Mouse (Mus musculus): ENCODE measurements at regions not wholly inside any gene's neighbourhood (a gene's known extent, or its start where the extent isn't known, plus 50 kb on each side); places are given as distances from the start of the nearest gene placed in this dataset.
"Not testable (repeated sequence)": the region's sequence is repeated elsewhere in the genome, so short reads cannot be mapped to it uniquely, and the experiment has no call there.

DNA sequence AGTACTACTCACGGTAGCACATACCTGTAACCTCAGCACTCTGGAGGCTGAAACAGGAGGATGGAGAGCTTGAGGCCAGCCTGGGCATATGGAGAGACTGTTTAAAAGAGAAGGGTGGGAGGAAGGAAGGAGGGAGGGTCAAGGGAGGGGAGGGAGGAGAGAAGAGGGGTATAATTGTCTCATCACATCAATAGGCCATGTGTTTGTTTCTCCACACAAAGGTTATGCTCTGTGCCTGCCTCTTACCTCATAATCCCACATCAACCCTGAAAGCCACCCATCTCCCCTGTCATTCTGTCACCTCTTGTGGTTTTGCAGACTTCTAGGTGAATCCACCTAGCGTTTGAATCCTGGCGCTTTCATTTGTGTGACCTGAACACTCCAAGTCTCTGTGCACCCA lies 210.3 kb downstream of the Trim29 start:
- no peak for DNase-seq

DNA sequence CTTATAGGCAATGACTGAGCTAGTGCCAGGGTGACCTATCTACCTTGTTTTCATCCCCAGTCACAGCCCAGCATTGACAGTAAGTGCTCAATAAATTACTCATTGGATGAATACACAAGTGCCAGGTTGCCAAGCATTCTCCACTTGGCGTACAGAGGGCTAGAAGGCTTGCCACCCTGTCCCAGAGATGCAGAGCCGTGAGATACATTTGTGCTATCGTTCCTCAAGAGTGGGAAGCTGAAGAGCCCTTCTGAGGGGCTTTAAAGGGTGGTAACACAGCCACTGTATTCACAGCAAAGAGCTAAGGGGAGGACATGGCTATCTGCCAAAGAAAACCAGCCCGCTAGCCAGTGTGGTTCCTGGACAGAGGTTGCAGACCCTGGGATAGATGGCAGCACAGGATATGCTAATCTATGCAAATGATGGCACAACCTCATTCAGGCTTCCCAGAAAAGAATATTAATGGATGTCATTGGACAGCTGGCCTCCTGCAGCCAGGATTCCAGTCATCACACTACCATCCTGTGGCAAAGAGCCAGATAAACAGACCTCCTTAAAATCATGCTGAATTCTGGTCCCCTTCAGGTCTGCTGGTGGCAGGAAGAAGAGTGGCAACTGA lies 214.4 kb downstream of the Trim29 start:
- no peak for DNase-seq

DNA sequence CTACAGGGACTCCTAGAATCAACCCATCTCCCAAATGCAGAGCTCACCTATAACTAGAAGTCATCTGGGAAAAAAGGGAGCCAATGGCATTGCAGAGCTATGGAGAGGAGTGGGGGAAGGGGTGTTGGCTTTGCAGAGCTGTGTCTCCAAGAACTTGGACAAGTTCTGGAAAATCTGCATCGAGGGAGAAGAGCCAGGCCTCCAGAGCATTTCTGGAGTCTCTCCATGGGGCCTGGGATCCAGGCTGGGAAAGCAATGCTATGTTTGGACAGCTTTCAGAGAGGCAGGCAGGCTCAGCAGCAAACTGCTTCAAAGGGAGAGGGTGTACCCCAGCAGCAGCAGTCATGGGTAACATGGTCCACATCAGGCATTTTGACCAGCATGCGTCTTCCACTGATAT lies 211.6 kb upstream of the Nectin1 start:
- no peak for DNase-seq

DNA sequence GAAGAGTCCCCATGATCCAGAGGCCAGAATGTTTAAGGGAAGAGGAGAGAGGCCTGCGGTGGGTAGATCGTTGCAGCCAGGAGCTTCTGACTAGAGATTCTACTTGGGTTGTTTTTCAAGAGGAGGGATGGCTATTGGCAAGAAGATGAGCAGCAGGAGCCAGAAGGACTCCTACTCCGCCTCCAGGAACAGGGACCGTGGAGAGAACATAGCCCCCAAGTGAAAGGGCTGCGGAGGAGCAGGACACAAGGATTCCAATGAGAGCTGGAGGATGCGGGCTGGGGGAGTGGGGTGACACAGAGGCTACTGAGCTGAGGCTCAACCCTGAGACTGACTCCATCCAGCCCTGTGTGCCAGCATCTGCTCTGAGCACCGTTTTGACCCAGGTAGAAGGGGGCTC lies 207.8 kb upstream of the Nectin1 start:
- DNase-seq, result no peak

DNA sequence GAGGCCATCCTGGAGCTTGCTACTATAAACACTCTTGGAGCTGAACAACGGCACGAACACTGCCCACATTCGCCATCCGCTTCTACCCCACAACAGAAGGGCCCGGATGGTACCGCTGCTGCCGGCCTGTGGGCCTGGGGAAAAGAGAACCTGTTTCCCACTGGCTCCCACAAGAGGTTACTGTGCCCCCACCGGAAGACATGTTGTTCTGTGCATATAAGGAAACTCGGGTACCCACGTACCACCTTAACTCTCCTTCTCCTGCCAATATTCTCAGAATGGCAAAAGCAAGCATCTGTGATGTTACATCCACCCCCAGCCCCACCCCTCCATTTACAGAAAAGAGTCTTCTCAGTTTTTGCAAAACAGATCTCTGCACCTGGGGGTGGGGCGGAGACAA lies 206.7 kb upstream of the Nectin1 start:
- DNase-seq, result no peak

DNA sequence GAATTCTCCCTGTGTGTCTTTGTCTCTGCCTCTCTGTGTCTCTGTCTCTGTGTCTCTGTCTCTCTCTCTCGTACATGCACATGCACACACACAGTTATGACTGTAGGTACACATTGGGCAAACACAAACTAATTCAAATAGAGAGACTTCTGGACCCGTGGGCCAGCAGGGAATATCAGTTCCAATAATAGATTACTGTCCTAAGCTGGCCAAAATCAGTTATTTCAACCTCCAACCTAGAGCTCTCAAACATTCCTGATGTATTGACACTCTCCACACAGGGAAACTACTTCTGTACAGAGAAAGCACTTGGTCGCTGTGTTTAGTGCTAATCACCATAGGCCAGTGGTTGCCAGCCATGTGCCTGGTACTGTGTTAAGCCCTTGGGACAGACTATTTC lies 203.7 kb upstream of the Nectin1 start:
- DNase-seq, result no peak

DNA sequence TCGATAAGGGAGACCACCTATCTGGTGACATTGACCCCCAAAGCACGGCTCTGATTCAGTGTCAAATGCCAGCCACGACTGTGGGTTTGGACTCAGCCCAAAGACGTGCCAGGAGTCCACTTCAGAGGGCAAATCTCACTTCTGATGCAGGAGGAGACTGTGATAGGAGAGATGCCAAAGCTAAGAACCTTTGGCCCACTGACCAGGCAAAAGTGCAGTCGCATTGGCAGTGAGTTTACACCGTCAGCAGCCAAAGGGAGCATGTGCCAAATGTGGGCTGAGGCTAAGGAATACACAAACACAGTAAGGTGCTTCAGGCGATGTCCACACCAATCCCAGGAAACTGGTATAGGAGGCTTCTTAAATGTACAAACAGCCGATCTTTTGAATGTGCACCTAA lies 202.6 kb upstream of the Nectin1 start:
- DNase-seq, result no peak

DNA sequence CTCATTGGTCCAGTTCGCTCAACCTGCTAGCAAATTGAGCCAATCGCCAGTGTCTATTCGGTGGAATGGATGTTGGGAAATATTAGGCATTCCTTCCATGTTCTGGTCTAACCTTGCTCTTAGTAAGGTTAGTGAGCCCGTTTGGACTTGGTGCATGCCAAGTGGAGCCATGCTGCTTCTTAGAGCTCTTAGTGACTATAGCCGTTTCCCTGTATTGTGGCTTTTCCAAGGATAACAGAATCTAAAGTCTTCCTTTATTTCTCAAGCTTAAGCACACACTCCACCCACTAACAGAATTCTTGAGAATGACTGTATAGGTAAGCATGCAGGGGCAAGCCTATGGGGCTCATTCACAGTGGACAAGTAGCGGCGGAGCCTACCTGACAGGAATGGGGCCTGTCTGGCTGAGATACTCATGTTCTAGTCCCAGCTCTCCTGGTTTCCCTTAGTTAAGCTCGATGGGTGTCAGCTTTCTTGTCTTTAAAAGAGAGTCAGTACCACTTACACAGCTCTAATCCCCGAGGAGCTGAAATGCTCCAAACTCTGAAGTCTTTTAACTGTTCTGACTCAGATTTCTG lies 201.6 kb upstream of the Nectin1 start:
- no peak for DNase-seq

DNA sequence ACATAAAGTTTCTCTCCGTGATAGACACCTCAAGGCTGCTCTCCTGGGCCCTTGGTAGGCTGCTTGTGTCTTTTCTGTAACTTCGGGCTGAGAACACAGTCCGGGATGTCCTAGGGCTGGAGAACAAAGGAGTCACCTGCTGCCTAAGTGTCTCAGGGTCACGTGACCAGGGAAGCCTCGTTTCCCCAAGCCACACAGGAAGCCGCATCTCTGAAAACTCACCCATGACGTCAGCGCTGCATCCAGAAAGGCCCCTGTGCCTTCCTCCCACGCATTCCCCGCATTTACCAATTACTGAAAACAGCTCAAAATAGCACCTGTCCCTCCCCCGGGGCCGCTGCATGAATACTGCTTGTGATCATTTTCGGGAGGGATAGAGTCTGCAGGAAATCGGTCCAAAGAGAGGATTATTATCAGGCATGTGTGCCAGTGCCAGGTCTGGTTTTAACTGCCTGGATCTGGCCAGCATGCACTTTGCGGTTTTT lies 198.7 kb upstream of the Nectin1 start:
- DNase-seq, result peak in 1 of 2 experiments; percentile 6

DNA sequence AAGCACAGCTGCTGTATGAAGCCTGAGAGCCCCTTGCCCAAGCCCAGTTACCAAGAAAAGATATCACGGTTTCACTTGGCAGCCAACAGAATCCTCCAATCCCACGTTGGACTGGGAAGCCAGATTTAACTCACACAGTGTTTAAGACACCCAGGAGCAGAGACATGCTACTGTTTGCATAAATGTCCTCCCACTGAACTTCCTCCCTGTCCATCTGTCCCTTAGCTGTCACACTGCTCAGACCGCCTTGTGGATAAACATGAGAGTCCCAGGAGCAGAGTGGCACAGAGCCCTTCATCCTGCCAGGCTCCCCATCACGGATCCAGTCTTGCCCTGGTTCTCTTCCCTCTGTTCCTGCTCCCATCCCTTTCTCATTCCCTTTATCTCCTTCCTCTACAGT lies 194.9 kb upstream of the Nectin1 start:
- no peak for DNase-seq

DNA sequence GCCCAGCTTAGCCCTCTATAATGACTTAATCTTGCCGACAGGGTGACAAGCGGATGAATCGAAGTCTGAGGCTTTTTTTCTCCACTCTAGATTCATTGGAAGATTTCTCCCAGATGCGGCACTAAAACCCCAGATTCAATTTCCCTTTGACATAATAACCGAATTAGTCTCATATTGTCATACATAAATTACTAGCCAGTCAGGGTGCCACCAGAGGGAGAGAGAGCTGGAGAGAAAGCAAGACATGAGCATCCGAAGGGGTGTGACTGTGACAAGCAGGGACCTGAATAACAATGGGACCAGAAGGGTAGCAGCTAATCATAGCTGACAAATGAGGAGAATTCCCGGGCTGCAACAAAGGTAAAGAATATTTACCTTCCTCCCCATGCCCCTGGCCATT lies 194.5 kb upstream of the Nectin1 start:
- DNase-seq, result no peak

DNA sequence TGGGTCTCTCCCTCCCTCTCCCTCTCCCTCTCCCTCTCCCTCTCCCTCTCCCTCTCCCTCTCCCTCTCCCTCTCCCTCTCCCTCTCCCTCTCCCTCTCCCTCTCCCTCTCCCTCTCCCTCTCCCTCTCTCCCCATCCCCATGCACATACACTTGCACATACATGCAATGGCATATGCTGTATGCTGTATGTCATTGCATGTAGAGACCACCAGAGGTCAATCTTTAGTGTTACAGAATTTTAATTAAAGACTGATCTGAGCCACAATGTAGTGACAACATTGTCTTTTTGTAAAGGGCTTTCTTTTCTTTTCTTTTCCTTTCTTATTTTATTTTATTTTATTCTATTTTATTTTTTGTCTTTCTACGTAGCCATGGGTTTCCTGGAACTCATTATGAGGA lies 191.0 kb upstream of the Nectin1 start:
- DNase-seq, result not testable (repeated sequence)

DNA sequence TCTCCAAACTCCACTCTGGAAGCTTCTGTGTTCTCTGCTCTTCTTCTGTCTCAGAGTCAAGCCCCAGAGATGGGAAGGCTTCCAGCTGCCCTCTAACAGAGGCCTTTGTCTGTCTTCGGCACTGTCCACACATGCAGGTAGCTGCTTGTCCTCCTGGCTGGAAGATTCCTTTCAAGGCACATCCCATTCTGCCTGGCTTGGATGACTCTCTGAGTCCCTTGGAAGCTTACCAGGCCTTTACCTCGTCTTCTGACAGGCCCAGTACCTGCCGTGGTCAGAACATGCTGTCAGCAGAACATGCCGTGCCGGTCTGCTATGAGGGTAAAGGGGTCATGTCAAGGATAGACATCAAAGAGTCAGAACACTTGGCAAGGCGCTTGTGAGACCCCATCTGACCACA lies 181.8 kb upstream of the Nectin1 start:
- DNase-seq, result no peak

DNA sequence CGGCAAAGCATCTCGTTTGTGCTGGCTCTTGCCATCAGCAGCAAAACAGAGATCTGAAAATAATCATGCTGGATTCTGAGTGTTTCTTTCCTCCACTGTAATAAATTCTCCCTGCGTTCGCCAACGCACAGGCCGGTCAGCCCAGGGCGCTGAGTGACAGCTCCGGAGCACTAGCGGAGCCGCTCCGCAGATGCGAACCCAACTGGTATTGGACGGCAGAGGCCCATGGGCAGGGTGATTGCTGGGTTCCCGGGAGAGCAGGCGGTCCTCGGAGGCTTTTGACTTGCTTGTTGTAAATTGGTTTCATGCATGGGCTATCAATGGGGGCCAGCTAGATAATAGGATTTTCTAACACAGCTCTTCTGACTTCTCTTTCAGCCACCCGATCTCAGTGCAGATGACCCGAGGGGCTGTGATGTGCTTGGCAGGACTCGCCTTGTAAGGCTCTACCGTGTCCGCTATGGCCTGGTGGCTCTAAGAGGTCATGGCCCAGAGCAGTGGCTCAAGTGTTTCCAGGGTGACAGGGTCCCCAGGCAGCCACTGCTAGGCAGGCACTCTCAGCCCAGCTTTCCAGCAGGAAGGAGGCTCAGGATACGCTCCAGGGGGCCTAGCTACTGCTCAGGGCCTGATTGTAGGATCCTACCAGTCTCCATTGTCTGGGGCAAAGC lies 179.4 kb upstream of the Nectin1 start:
- DNase-seq, result no peak

DNA sequence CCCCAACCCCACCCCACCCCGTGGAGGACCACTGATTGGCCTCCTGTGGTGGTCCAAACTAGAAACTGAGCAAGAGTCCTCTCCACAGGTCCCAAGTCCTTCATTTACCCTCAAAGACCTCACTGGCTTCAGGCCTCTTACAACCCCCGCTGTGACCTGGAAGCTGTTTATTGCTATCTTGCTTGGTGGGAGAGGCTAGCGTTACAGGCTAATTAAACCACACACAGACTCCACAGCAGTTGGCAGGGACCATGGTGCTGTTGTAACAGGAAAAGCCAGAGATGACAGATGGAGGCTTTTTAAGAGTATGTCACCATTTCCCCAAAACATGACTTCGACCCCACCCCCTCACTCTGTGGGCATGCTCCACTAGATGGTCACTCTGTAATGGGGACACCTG lies 174.9 kb upstream of the Nectin1 start:
- no peak for DNase-seq

DNA sequence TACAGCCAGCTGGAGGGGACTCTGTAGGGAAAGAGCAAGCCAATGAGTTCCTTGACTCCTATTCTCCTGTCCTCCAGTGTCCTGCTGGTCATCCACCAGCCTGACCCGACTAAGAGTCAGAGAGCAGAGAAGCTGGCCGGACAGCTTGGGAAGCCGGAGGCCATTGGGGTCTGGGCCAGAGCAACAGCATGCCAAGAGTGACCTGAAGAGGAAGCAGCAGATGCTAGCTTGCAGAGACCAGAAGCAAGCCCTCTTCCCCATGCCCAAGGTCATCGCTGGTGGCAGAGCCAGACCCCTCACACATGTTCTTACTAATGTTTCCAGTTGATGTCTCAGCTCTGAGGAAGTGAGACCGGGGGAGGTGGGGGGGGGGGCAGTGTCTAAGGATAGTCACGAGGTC lies 172.7 kb upstream of the Nectin1 start:
- no peak for DNase-seq

DNA sequence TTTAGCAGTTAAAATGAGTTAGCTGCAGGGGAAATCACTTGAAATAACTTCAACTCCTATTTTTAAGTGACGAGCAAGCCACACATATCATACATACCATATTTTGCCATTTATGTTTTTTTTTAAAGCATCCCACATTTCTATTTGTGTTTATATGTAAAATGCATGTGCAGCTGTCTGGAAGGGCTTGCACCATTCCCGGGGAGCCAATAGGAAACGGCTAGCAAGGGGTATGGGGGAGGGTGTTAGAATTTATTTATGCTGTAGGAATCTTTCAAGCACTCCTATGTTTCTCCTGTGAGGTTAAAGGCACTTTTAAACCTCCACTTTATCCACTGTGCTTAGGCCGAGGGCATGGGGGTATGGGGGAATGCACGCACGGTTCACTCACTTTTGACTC lies 168.1 kb upstream of the Nectin1 start:
- DNase-seq, result no peak

DNA sequence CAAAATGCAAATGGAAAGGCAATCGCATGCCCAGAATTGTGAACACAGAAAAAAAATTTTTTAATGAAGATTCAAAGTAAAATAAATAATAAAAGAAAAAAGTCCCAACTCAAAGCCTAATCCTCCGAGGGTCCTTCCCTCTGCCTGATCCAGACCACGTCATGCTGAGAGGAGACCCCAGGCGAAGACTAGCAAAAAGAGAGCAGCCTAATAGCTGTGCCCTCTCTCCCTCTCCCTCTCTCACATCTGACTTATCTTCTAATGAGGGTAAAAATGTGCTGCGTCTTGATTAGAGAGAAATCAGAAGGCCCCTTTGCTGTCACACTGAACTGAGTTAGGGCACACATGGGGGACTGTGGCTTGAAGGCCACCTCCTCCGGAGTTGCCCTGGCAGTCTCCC lies 163.1 kb upstream of the Nectin1 start:
- DNase-seq, result no peak

DNA sequence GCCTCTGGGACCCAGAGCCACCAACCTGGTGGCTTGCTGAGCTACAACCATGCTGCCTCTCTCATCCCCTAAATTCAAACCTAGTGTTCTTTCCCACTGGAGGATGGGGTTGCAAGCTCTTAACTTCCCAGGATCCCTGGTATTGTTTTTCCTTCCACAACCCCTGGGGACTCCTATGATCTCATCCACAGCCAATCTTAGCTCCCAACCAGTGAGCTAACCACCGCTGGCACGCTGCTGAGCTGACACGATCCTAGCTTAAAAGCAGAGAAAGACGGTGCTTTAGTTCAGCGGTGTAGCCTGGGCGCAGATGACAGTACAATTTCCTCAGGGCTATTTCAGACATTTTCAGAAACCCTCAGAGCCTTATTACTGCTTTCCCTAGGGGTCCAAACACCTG lies 158.2 kb upstream of the Nectin1 start:
- DNase-seq, result no peak

DNA sequence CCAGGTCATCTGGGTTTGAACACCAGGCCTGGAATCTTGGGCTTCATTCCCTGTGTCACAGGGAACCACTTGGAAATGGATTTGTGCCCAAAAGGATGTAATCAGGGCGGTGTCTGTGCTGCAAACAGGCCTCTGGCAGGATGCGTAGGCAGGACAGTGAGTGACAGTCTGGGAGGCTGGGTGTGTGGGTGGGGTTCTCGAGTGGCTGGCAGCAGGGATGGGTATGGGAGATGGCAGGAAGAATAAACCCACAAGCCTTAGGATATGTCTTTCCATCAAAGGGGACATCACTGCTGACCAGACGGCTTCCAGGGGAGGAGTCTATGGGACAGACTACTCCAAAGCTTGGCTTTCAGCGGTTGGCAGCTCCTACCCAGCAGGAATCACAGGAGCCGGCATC lies 150.5 kb upstream of the Nectin1 start:
- no peak for DNase-seq

DNA sequence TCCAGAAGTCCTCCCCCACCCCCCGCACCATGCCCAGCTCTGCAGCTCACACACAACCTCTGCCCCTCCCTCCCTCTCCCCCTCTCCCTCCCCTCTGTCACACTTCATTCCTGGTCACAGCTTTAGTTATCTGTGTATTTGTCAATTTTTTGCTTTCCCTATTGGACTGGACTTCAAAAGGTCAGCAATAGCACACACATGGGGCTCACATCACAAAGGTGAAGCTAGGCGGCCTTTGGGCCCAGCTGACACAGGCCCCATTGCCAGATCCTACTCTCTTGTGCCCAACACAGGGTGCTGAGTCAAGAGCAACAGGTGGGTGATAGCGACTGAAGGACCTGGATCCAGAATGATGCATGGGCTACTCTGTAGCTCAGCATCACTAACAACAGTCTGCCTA lies 149.0 kb upstream of the Nectin1 start:
- DNase-seq, result no peak

DNA sequence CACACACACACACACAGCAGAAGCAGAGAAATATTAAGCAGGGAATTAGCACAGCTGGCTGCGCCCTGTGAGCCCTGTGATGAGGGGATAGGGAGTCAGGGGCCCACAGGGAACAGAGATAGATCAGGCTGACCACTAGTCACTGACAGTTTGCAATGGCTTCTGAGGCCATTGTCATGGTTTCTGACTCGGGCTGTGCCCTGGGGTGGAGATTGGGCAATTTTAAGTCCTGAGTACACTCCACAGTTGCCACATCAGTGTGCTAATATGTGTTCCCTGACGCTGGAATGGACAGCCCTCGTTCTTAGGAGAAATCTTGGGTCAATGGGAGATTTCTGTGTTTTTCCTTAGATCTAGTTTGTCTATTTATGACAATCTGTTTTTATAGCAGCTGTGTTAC lies 148.3 kb upstream of the Nectin1 start:
- no peak for DNase-seq

DNA sequence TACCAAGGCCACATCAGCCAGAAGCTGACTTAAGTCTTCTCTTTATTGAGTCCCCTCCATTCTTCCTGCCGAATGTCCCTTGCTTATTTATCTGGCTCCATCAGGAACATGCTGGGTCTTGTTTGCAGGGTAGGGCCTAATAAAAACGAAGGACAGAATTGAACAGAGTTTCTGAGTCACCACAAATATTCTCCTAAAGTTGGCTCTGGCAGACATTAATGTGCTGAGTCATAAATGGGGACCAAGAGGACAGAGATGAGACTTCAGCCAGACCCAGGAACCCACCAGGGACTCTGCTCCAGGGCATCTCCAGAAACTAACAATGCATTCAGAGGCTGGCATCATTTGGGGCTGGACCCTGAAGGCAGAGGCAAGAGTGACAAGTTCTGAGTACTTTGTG lies 143.4 kb upstream of the Nectin1 start:
- DNase-seq, result no peak

DNA sequence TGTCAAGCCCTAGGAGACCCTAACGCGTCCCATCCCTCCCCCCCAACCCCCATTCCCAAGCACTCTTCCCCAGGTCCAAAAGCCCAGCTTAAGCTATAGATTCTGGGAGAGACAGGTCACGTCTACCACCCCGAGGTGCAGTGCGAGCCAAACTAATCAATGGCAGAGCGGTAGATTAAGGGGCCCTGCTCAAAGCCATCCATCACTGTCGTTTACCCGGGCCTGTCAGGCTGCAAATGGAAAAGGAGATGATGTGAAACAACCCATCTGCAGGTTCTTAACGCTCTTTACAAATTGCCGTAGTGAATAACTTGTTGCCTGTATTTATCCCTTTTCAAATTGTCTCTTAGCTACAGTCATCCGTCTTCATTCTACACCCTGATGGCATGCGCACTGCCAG lies 126.2 kb upstream of the Nectin1 start:
- no peak for DNase-seq

DNA sequence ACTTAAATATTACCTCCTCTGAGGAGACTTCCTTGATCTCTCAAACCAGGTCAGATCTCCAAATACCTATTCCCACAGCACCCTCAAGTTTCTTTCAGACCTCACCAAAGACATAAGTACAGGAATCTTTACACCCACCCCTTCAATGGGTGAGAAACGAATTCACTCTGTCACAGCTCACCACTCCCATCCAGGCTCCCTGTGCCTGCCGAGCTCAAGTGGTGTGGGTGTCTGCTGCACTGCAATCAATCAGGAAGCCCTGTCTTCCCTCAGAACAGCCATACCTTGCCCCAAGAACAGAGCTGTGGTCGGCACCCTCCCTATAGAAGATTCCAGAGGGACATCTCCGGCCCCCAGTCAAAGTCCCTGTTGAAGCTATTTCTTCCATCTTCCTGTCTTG lies 116.2 kb upstream of the Nectin1 start:
- DNase-seq, result no peak
